Mouse (Mus musculus): ENCODE measurements at regions not wholly inside any gene's neighbourhood (a gene's known extent, or its start where the extent isn't known, plus 50 kb on each side); places are given as distances from the start of the nearest gene placed in this dataset.

DNA sequence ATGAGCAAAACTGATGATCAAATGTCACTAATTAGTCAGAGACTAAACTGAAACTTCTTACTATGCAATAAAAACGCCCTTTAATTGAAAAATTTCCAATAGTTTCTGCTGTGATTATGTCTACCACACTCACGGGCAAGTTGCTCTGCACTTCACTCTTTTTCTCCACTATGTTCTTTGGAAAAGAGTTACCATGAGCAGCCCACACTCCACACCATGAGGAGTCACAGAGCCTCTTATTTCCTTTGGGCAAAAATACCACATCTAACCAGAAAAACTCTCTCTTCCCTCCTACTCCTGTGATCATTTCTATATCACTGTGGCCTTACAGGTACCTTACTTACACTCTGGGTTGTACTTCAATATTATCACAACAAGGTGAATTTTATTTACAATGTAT is 174.7 kb downstream of the Gm11361 start:
- no peak for DNase-seq

DNA sequence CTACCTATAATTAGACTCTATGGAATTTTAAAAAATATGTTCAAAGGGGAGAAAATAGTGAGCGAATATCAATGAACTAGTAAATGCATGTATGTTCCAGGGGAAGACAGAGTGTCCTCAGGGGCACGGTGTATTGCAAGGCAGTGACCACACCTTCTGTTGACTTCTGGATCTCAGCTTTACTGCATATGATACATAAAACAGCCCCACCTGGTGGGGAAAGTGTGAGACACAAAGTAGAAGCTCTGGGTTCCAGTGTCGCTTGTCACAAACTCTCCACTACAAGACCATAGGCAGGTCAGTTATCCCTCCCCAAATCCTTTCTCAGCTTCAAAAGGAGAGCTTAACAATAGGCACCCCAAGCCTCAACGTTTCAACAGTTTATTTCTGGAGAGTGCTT is 168.8 kb downstream of the Gm11361 start:
- no peak for DNase-seq

DNA sequence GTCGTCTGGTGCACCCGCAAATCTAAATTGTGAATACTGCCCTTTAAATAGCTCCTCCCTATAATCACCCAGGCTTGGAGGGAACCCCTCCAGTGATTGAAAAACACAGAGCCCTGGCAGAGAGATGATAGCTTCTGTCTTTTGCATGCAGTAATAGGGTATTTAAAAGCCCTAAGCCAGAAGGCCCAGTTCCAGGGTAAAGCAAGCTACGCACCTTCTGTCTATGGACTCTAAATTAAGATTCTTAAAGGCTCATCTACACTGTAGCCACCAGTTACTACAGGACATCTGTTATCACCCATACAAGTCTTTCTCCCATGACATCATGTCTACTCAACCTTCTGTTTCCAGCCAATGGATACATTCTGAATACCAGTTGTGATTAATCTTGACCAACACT is 167.8 kb downstream of the Gm11361 start:
- DNase-seq, result no peak

DNA sequence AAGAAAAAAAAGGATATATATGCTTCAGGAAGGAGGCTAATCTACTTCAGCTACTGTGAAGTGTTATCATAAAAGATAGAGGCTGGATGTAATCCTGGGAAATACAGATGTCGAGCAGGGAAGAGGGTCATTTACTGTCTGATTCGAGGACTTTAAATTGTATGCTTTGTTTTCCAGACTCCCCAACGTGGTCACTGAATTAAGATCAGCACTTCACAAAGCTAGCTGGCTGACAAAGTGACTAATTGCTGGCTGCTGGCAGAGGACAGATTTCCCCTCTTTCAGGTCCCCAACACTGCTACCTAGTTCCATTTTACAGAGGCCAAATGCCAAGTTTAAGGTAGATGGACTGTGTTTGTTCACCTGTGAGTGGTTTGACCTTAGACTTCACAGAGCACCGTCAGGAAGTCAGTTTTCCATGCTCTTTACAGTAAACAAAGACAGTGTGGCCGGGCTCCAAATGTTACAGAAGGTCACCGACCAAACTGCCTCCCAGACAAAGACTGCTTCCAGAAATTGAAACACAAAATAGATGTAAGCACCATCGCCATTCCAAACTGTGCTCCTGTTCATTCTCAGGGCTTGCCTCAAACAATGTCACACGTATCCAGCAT is 167.2 kb downstream of the Gm11361 start:
- peak; percentile 14 for DNase-seq

DNA sequence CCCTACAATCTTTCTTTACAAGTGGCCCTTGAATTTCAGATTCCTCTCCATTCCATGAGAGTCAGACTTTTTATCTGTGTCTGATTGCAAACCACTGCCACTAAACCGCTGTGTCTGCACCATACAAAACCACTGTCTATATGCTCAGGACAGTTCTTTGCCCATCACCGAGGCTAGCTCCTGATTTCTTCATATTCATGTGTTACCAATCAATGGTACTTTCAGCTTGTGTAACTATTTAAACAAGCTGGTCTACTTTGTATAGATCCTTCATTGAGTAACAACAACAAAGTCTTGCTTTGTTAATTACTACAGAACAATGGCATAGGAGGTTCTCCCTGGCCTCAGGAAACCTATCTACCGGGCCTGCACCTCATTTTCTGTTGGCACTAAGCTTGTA is 164.0 kb downstream of the Gm11361 start:
- no peak for DNase-seq

DNA sequence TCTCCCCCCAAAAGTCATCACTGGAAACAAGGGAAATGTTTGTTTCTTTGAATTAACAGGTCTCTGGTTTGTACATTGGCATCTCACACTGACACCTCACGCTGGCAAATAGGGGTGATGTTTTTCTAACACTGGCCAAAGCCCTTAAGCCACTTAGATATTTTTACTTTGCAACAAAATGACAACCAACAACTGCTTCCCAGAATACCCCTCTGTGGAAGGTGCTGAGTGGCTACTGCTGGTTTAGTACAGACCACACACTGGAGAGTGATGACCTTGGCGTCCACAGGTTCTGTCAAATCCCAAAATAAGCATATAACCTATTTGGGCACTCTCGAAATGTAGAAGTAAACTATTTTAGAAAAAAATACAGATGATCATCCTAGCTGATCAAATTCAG is 163.3 kb downstream of the Gm11361 start:
- DNase-seq, result no peak

DNA sequence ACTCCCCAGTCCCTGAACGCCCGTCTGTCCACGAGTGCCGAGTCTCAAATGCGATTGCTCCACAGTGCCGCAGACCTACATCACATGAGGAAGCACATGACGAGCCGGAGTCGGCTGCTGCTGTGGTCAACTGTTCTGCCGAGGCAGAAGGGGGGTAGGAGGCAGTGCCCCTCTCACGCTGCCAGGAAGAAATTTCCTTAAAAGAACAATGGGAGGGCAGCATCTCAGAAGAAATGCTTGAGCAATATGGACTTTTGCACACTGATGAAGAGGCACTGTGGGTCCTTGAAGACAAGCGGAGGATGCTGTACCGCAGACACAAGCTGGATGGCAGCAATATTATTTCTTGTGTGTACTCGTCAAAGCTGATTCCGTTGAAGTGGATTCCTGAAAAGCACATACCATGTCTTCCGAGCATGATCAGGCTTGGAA is 162.6 kb downstream of the Gm11361 start:
- peak; percentile 26 for DNase-seq

DNA sequence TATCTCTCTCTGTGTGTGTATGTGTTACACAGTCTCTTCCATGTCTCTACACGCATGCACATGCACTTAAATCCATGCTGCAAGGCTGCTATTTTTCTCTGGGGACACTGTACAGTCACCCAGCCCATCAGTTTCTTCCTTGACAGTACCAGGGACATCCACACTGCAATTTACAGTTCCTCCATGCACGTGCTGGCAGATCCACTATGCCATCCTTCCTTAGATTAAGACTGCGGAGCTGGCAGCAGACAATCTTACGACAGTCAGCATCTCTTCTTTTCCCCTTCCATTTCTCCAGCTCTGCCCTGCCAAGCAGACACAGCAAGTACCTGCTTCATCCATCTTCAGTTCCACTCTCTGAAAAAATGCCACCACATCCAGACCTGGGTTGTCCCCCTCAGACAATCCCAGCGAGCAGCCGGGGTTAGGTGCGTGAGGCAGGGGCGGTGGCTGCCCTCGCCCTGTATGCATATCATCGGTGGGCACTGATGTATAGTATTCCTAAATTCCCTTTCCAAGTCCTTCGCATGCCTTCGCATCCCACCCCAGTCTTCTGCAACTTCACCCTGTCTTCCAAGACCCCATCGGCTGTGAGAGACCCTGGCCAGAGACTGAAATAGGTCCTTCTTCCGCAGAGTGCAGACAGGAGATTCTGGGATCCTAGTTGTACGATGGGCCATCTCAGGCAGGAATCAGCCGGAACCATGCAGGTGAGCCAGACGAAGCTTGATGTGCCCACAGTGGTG is 161.8 kb downstream of the Gm11361 start:
- DNase-seq, result no peak

DNA sequence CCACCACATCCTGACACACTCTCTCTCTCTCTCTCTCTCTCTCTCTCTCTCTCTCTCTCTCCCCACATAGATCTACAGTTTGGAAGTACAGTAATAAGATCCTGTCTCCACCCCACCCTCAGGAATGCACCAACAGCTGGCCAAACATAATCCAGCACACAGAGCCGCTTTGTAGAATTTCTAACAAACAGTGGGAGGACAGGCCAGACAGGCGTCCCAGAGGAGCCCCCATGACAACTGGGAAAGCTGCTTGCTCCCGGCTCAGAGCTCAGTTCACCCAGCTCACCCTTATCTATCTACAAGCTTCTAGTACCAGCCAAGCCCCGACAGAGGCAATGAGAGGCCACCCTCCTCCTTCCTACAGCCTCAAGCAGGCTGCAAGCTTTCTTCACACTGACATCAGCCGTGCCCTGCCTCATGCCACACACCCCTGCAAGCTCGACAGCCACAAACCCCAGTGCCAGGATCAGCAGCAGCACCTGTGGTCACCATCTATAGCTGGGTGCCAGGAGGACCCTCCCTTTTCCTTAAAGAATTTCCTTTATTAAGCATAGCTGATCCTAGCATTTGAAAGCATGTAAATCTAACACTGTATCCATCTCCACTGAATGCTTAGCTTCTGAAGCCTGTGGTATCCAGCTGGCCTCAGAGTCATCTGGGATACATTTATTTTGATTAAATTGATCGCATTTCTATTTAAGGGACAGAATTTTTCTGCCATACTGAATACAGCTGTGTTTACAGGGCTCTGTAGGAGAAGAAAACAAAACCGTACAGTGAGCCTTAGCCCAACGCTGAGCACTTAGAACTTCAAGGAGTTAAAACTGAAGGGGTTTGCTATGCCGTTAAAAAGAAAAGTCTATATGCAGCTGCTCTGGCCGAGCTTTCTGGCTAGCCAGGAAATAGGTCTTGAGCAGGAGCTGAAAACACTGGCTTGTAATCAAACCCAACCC is 160.9 kb downstream of the Gm11361 start:
- DNase-seq, result peak; percentile 30

DNA sequence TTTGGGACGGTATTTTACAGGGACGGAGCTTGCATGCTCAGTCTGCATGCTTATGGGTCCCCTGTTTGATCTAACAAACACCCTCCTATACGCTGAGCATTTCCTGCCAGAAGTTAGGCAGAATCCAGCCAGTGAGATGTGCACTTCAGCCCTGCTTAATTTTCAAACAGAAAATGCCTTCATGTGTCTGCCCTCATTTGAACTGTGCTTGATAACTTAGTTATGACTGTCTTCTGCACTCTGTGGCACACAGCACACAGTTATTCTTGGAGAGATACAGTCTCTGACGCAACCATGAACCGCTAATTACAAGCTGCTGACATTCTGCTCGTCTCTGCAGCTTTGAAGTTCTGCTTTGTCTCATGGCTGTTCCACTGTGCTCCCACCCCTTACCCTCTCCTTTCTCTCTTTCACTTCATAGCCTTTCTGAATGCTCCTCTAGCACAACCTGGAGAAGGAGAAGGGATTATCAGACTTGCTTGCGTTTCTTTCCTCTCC is 160.2 kb downstream of the Gm11361 start:
- peak; percentile 13 for DNase-seq

DNA sequence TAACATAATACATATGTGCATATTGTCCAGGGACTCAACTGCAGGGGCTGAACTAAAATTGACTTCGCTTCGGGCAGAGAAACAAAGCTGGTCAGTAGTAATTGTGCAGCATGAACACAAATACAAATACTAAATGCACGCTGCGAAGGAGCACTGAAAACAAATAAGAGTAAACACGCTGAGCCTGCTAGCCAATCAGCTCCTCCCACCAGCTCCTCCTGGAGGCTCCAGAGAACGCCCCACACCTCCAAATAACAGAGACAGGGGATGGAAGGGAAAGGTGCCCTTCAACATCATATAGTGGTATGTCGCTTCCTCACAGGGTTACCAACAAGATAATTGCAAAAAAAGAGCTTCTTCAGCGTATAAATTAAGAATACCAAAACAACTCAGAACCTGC is 159.6 kb downstream of the Gm11361 start:
- no peak for DNase-seq

DNA sequence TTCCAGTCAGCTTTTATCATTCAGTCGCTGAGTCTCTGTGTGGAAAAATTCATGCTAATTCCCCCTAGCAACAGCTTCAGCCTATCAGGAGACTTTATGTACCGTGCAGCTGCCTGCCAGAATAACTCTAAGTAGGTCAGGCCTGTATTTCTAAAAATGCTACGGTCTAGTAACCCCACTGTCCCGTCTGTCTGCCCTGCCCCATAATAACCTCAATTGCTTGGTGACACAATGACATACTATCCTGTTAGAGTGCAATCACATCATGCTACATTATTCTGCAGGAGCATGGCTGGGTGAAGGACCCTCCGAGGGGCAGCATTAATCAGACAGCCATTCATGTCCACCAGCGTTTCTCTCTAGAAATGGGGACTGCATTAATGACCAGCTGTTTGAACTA is 158.9 kb downstream of the Gm11361 start:
- DNase-seq, result peak; percentile 42

DNA sequence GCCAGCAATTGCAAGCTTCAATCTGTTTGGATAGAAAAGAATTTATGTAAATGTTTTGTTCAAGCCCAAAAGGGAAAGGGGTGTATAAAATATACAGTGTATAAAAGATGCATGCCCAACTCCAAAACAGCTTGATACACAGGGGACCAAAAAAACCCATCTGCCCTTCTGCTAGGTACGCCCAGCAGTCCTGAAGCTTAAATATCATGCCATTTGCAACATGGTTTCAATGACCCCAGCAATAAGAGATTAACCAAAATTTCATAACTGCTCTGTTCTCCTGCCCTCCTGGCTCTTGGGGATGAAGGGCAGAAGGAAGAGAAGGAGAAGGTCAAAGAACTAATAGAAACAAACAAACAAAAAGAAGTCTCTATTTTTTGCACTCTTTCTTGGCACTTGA is 158.4 kb downstream of the Gm11361 start:
- no peak for DNase-seq

DNA sequence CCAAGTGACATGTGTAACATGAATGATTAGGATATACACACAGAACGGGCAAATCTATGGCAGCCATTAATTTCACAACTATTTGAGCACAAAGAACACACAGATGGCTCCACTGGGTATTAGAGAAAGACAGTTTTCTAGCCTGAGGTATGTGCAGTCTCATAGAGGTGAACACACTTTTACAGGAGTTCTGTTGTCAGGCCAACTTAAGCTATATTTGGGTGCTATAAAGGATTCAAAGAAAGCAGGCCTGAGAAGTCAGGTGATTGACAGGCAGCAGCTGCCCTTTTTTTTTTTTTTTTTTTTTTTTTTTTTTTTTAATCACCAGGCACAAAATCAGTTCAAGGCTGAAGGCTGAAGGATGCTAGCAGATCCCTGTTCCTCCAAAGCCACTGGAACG is 153.0 kb downstream of the Gm11361 start:
- no peak for DNase-seq

DNA sequence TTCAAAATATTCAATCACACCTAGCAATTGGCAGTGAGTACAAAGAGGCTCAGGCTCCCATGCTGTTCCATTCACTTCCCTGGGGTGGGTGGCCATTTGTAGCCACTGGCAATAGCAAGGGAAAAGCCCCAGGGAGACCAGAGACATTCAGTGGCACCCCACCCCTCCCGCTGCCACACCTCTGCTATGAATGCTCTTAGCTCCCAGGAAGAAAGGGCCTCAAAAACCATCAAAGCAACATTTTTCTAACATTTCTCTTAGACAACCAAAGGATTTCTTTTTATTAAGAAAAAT is 152.2 kb downstream of the Gm11361 start:
- no peak for DNase-seq

DNA sequence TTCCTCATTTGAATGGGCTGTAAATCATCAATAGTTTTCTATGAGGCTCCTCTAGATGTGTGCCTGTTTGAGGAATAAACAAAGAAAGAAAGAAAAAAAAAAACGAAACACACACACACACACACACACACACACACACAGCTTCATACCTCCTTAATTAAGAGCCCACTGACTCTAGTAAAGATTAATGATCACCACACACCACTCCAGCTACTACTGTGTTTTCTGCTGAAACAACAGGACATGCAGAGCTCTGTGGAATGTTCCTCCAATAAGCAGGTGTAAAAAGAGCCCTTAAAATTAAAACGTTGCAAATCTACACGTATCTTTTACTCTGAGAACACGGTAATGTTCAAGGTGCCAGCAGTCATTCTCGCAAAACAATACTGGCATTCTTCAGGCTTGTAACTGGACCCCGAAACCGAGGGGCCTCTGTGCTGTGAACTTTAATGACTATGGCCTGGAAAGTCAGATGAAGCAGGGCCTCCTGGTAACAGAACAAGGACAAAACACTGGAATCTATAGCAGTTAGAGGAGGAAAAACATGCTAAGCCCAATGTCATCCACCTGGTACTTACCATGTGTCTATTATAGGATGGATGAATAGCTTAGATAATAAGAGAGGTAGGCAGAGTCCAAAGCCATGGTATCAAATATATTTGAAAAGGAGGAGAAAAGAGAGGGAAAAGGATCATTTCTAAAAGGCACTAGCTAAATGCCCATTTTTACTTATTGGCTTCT is 151.7 kb downstream of the Gm11361 start:
- no peak for DNase-seq

DNA sequence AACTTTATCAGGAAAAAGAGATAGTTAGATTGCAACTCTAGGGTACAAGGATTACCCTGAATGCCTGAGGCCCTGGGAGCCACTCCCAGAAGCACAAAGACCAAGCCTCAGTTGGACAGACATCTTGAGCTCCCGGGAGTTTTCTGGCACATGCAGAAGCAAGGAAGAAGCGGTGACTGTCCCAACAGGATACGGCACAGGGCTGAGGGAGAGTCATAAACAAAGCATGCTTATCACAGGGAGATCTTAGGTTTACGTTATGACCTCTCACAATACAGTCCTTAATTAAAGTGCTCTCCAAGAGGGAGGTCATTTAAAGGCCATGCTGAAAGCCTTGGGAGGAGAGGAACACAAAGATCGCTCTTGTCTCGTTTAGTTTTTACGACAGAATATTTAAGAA is 143.1 kb downstream of the Gm11361 start:
- no peak for DNase-seq
